Mouse (Mus musculus) limb, embryonic 15.5 days (tissue): Measurements from ENCODE around the gene Cldn1. TPM values are rescaled to one million over a fixed set of nuclear protein-coding genes. Genes with fewer than 3 reads are reported as not detected.

Source experiments
- ATAC-seq: fragments of 200-750 bp; cut with Nextera tagmentation; 2 replicates; pipeline ENCODE4 v1.8.0; 2017; ENCODE audit warnings: low read depth, moderate TSS enrichment; ENCODE audit not compliant: insufficient number of reproducible peaks, low FRiP score, low TSS enrichment
- H3K27ac ChIP-seq: fragments of 300-500 bp; sonication (generic); 2 replicates; pipeline ENCODE4 v1.5.1; 2015; ENCODE audit warnings: moderate library complexity, mild to moderate bottlenecking, inconsistent platforms
- H3K27me3 ChIP-seq: fragments of 300-500 bp; sonication (generic); 2 replicates; pipeline ENCODE4 v1.6.1; 2015; ENCODE audit warnings: inconsistent platforms
- H3K36me3 ChIP-seq: fragments of 300-500 bp; sonication (generic); 2 replicates; pipeline ENCODE4 v1.6.1; 2015; ENCODE audit warnings: inconsistent platforms
- H3K4me1 ChIP-seq: fragments of 300-500 bp; sonication (generic); 2 replicates; pipeline ENCODE4 v1.6.1; 2015; ENCODE audit warnings: inconsistent platforms
- H3K4me2 ChIP-seq: fragments of 300-500 bp; sonication (generic); 2 replicates; pipeline ENCODE4 v1.6.1; 2015; ENCODE audit warnings: mild to moderate bottlenecking, inconsistent platforms
- H3K4me3 ChIP-seq: fragments of 300-500 bp; sonication (generic); 2 replicates; pipeline ENCODE4 v1.5.1; 2015; ENCODE audit warnings: mild to moderate bottlenecking, inconsistent platforms
- H3K9ac ChIP-seq: fragments of 300-500 bp; sonication (generic); 2 replicates; pipeline ENCODE4 v1.6.1; 2015; ENCODE audit warnings: inconsistent platforms
- H3K9me3 ChIP-seq: fragments of 300-500 bp; sonication (generic); 2 replicates; pipeline ENCODE4 v1.6.1; 2016; ENCODE audit warnings: inconsistent platforms
- WGBS: fragments of 180-500 bp; shearing (Covaris S2); methylation state at CpG from one replicate; pipeline ENCODE4 v1.1.7; 2015; 5-methylcytosine and 5-hydroxymethylcytosine counted together
- polyA plus RNA-seq: library from polyadenylated mRNA; unstranded; fragments of >200 nt; fragmentation: Nextera tagmentation; extraction: Ambion mirVana; gene quantifications from 2 replicates; pipeline ENCODE4 v1.2.1, GENCODE M21; 2015

Gene Cldn1
- polyA plus RNA-seq, 1 experiment from 2014 or later = 63.8 TPM

- Histone ChIP-seq H3K4me1 (no peaks in the 10 kb centered on the region), H3K27me3 (no peaks in the 10 kb centered on the region), H3K4me2 (no peak overlapping the region), H3K4me3 (no peak overlapping the region), H3K9ac (no peak overlapping the region), H3K9me3 (no peaks in the 10 kb centered on the region), H3K27ac (no peak overlapping the region), H3K36me3 (no peaks in the 10 kb centered on the region)
- no peak for ATAC-seq
- 47% methylated on average over 3 of the region's 3 CpGs for WGBS
These were observed 10.9 kb downstream of the Cldn1 start for GRCm38 (mm10) chr16:26360694-26361093.

DNA sequence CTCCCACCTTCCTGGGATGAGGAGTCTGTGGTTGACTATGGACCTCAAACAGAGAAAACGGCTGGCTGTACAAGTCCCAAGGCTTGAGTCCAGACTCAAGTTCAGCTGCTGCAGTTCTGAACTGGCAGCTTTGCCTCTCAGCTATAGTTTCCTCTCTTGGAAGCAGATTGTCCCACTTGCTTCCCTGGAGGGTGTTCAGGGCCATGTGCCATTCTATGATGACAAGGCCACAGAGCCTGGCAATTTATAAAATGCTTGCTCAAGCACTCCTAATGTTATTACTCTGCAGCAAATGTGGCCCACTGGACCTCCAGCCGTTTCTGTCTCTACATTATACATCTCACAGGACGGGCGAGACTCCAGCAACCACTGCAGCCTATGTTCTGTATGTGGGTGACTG, 12.0 kb downstream of the Cldn1 start:
- 67% methylated on average over 4 of the region's 4 CpGs for WGBS
- no peak overlapping the region for H3K4me3 ChIP-seq

GRCm38 (mm10) chr16:26358898-26359297, 12.7 kb downstream of the Cldn1 start:
- no peak overlapping the region for H3K9ac ChIP-seq
- H3K27me3 ChIP-seq = no peaks in the 10 kb centered on the region
- H3K4me2 ChIP-seq = no peak overlapping the region
- H3K9me3 ChIP-seq = no peaks in the 10 kb centered on the region
- WGBS = 90% methylated on average over 5 of the region's 5 CpGs
- ATAC-seq = no peak
- H3K27ac ChIP-seq = no peak overlapping the region
- no peaks in the 10 kb centered on the region for H3K36me3 ChIP-seq
- H3K4me1 ChIP-seq = no peaks in the 10 kb centered on the region
- H3K4me3 ChIP-seq = no peak overlapping the region

More for the DNA sequence above, 12.0 kb downstream of the Cldn1 start:
- Histone ChIP-seq H3K9me3 (no peaks in the 10 kb centered on the region), H3K4me1 (no peaks in the 10 kb centered on the region), H3K36me3 (no peaks in the 10 kb centered on the region), H3K27ac (no peak overlapping the region), H3K4me2 (no peak overlapping the region), H3K27me3 (no peaks in the 10 kb centered on the region), H3K9ac (no peak overlapping the region)
- ATAC-seq = no peak

DNA sequence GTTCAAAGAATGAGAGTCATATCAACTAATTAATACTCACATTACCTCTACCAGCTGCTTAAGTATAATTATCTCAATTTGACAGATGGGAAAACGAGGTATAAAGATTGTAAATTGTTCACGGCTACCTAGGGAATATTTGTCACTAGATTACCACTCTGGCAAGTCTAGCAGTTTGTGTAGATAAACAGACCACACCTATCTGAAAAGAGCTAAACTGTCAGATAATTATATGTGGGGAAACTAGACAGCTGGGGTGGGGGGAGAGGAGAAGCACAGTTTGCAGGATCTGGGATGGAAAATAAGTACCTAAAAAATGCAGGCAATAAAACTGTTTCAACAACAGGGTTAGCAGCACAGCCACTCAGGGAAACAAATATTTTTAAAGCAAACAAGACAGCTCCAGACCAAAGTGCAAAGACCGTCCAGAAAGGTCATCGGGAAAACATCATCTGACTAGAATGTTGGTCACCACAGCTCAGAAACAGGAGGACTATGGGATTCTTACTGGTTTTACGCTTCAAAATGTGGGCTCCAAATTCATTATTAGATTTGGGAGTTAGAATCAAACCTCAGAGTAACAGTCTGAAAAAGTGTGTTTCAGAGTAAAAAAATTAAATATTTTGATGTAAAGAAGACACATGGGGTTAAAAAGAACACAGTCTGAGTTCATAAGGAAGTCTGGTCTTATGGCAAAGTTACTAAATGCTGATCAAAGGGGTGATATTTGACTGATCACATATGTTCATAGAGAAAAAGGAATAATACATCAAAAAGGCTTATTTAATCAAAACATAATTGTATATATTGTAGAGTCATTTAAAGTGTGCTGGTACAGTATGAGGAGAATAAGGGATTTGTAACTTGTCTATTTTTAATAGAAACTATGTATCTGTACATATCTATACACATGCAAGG, 13.5 kb downstream of the Cldn1 start:
- H3K9ac ChIP-seq = no peak overlapping the region
- H3K4me1 ChIP-seq = no peaks in the 10 kb centered on the region
- ATAC-seq = no peak
- H3K27ac ChIP-seq = no peak overlapping the region
- no peak overlapping the region for H3K4me2 ChIP-seq
- no peaks in the 10 kb centered on the region for H3K36me3 ChIP-seq
- no peak overlapping the region for H3K4me3 ChIP-seq
- H3K9me3 ChIP-seq = no peaks in the 10 kb centered on the region
- no peaks in the 10 kb centered on the region for H3K27me3 ChIP-seq
- WGBS = 66% methylated on average over 5 of the region's 5 CpGs

- Histone ChIP-seq H3K27me3 (no peaks in the 10 kb centered on the region), H3K4me2 (no peak overlapping the region), H3K27ac (no peak overlapping the region), H3K4me3 (no peak overlapping the region), H3K36me3 (no peaks in the 10 kb centered on the region), H3K4me1 (no peaks in the 10 kb centered on the region), H3K9ac (no peak overlapping the region), H3K9me3 (no peaks in the 10 kb centered on the region)
- 83% methylated on average over 1 of the region's 1 CpGs for WGBS
- no peak for ATAC-seq
These were observed 16.1 kb downstream of the Cldn1 start for GRCm38 (mm10) chr16:26355513-26355912.

- no peaks in the 10 kb centered on the region for H3K9me3 ChIP-seq
- no peaks in the 10 kb centered on the region for H3K27me3 ChIP-seq
- no peaks in the 10 kb centered on the region for H3K36me3 ChIP-seq
- no peak overlapping the region for H3K9ac ChIP-seq
- no peak overlapping the region for H3K4me2 ChIP-seq
- no peaks in the 10 kb centered on the region for H3K4me1 ChIP-seq
- ATAC-seq = no peak
- no peak overlapping the region for H3K27ac ChIP-seq
- 91% methylated on average over 4 of the region's 4 CpGs for WGBS
- no peak overlapping the region for H3K4me3 ChIP-seq
These were observed 20.9 kb downstream of the Cldn1 start for GRCm38 (mm10) chr16:26350786-26351185.

GRCm38 (mm10) chr16:26348809-26349208, 22.8 kb downstream of the Cldn1 start:
- WGBS = 83% methylated on average over 1 of the region's 1 CpGs
- no peaks in the 10 kb centered on the region for H3K27me3 ChIP-seq
- ATAC-seq = no peak

DNA sequence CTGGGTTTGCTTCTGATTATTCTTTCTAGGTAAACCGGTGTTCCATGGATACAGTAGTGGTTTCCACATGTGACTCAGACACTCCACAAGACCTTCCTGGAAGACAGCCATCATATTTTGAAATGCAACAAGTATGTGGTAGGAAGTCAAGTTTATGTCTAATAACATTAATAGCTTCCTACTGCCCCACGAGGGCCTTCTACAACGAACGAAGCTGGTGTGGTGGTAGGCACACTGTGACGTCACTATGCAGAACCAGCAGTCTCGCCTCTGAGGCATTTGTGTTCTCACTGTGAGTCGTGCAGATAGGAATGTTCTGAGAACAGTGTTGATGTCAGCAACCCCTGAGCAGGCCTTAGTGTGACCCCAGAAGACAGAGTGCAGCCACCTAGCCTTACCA, 55.4 kb downstream of the Cldn1 start:
- H3K27ac ChIP-seq = no peak overlapping the region
- ATAC-seq = 0 out of 2 replicates have a peak, but pooled peaks have one; percentile 19
- WGBS = 35% methylated on average over 7 of the region's 7 CpGs

More at GRCm38 (mm10) chr16:26348809-26349208, 22.8 kb downstream of the Cldn1 start:
- Histone ChIP-seq H3K36me3 (no peaks in the 10 kb centered on the region), H3K4me1 (no peaks in the 10 kb centered on the region), H3K4me3 (no peak overlapping the region), H3K27ac (no peak overlapping the region), H3K9ac (no peak overlapping the region), H3K9me3 (no peaks in the 10 kb centered on the region), H3K4me2 (no peak overlapping the region)

GRCm38 (mm10) chr16:26314815-26315214, 56.8 kb downstream of the Cldn1 start:
- no peak overlapping the region for H3K27ac ChIP-seq
- no peak overlapping the region for H3K9ac ChIP-seq
- H3K4me1 ChIP-seq = no peaks in the 10 kb centered on the region
- WGBS = 55% methylated on average over 13 of the region's 13 CpGs
- no peak overlapping the region for H3K4me2 ChIP-seq
- no peak overlapping the region for H3K4me3 ChIP-seq
- H3K36me3 ChIP-seq = no peaks in the 10 kb centered on the region
- no peaks in the 10 kb centered on the region for H3K9me3 ChIP-seq
- no peaks in the 10 kb centered on the region for H3K27me3 ChIP-seq
- no peak for ATAC-seq

More for the DNA sequence above, 55.4 kb downstream of the Cldn1 start:
- H3K27me3 ChIP-seq = no peaks in the 10 kb centered on the region
- no peak overlapping the region for H3K4me2 ChIP-seq
- H3K36me3 ChIP-seq = no peaks in the 10 kb centered on the region
- H3K4me3 ChIP-seq = no peak overlapping the region
- H3K9me3 ChIP-seq = no peaks in the 10 kb centered on the region
- no peaks in the 10 kb centered on the region for H3K4me1 ChIP-seq
- H3K9ac ChIP-seq = no peak overlapping the region

DNA sequence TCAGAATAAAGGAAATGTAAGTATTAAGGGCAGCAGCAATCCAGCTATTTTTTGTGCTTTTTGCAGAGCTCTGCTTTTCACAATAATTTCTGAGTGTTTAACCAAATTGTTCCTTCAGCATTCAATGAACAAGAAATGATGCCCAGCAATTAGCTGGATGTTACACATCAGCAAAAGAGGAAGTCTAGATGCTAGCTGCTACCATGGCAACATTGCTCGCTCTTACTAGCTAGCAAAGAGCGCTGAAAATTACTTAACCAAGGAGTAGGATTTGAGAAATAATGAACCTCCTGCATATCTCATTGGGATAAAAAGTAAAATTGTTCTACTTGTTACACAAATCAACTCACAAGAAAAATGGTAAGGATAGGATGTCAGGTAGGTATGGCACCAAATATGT, 62.2 kb downstream of the Cldn1 start:
- Histone ChIP-seq H3K4me2 (no peak overlapping the region), H3K4me1 (no peaks in the 10 kb centered on the region), H3K4me3 (no peak overlapping the region), H3K27me3 (no peaks in the 10 kb centered on the region), H3K9ac (no peak overlapping the region), H3K9me3 (no peaks in the 10 kb centered on the region), H3K36me3 (no peaks in the 10 kb centered on the region), H3K27ac (no peak overlapping the region)
- 84% methylated on average over 2 of the region's 2 CpGs for WGBS
- ATAC-seq = no peak
